Mouse (Mus musculus) limb, embryonic 14.5 days (tissue): Measurements from ENCODE around the gene Ift74. TPM values are rescaled to one million over a fixed set of nuclear protein-coding genes. Genes with fewer than 3 reads are reported as not detected.

ENCODE experiments used
- ATAC-seq: fragments of 200-750 bp; cut with Nextera tagmentation; 2 replicates; pipeline ENCODE4 v1.8.0; 2017; ENCODE audit warnings: low read depth, moderate number of reproducible peaks, moderate TSS enrichment; ENCODE audit not compliant: low FRiP score
- DNase-seq: peaks from one replicate; pipeline ENCODE4 v3.0.0-alpha.2; 2015; ENCODE audit warnings: low spot score
- H3K27ac ChIP-seq: fragments of 300-500 bp; sonication (generic); replicated peaks from 2 replicates; pipeline ENCODE4 v1.5.1; 2014; ENCODE audit warnings: low read depth, mild to moderate bottlenecking, low read length, moderate library complexity, mixed read lengths
- H3K27me3 ChIP-seq: fragments of 300-500 bp; sonication (generic); 2 replicates; pipeline ENCODE4 v1.6.1; 2014; ENCODE audit warnings: low read length, mixed read lengths; ENCODE audit not compliant: control insufficient read depth, insufficient read depth
- H3K36me3 ChIP-seq: fragments of 300-500 bp; sonication (generic); 2 replicates; pipeline ENCODE4 v1.6.1; 2014; ENCODE audit warnings: mild to moderate bottlenecking, low read length, moderate library complexity, mixed read lengths; ENCODE audit not compliant: control insufficient read depth, insufficient read depth
- H3K4me1 ChIP-seq: fragments of 300-500 bp; sonication (generic); 2 replicates; pipeline ENCODE4 v1.6.1; 2014; ENCODE audit warnings: antibody characterized with exemption, low read length, mixed read lengths; ENCODE audit not compliant: control insufficient read depth, insufficient read depth
- H3K4me2 ChIP-seq: fragments of 300-500 bp; sonication (generic); replicated peaks from 2 replicates; pipeline ENCODE4 v1.6.1; 2014; ENCODE audit warnings: low read depth, mild to moderate bottlenecking, low read length, moderate library complexity; ENCODE audit not compliant: severe bottlenecking
- H3K4me3 ChIP-seq: fragments of 300-500 bp; sonication (generic); replicated peaks from 2 replicates; pipeline ENCODE4 v1.5.1; 2014; ENCODE audit warnings: low read length
- H3K9ac ChIP-seq: fragments of 300-500 bp; sonication (generic); 2 replicates; pipeline ENCODE4 v1.6.1; 2014; ENCODE audit warnings: mild to moderate bottlenecking, low read depth, low read length, moderate library complexity; ENCODE audit not compliant: severe bottlenecking
- H3K9me3 ChIP-seq: fragments of 300-500 bp; sonication (generic); 2 replicates; pipeline ENCODE4 v1.6.1; 2016; ENCODE audit warnings: low read length; ENCODE audit not compliant: control insufficient read depth
- POLR2A ChIP-seq: fragments of 200-500 bp; IDR thresholded peaks from 2 replicates; pipeline ENCODE4 v1.8.0; 2012; ENCODE audit warnings: inconsistent platforms, mild to moderate bottlenecking, moderate library complexity, borderline replicate concordance; ENCODE audit not compliant: insufficient read depth, insufficient read length; ENCODE audit errors: extremely low read depth
- WGBS: fragments of 180-500 bp; shearing (Covaris S2); extraction: QIAGEN DNeasy Blood & Tissue Kit; methylation state at CpG from one replicate; pipeline ENCODE4 v1.1.7; 2014; 5-methylcytosine and 5-hydroxymethylcytosine counted together
- microRNA counts: library from miRNA; unstranded; fragments of <30 nt; microRNA quantifications from one replicate; lab custom pipeline; 2016
- microRNA-seq: library from miRNA; unstranded; fragments of <30 nt; microRNA quantifications from one replicate; pipeline ENCODE4, GENCODE M21; 2016
- polyA plus RNA-seq, 2 experiments: library from polyadenylated mRNA; depleted of rRNA in 1 of 2; stranded (reverse) in 1 of 2; unstranded in 1 of 2; fragments of >200 nt; fragmentation: Nextera tagmentation in 1 of 2; extraction: Ambion mirVana in 1 of 2; gene quantifications; 2 replicates each; pipeline versions ENCODE4 v1.2.1 to v1.2.3; 2012 to 2014

Ift74 gene
- polyA plus RNA-seq, 2 experiments, result 20.9 to 34.1 TPM

DNA sequence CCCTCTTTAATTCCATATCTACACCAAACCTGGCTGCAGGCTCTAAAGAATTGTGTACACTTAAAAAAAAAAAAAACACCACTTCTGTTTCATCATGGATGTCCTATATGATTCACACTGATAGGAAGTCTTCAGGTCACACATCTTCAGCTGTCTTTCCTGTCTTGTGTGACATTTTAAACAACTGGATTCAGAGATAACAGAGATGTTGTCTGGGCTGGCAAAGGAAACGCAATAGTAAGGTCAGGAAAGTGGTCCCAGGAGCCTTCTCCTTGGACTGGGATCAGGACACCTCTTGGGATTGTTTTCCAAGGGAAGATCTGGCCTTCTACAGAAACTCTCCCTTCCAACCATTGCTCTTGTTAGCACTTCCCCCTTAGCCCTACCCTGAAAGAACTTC lies 127.5 kb downstream of the Ift74 start:
- no peak for TF ChIP-seq POLR2A
- Histone ChIP-seq H3K27ac (no peak overlapping the region), H3K4me1 (peaks cover 13% of the 10 kb centered on the region; the same call in 1 of the 2 replicates), H3K4me3 (no peak overlapping the region), H3K4me2 (no peak overlapping the region), H3K36me3 (no peaks in the 10 kb centered on the region), H3K27me3 (no peaks in the 10 kb centered on the region), H3K9ac (no peak overlapping the region), H3K9me3 (no peaks in the 10 kb centered on the region)
- 80% methylated on average over 1 of the region's 1 CpGs for WGBS
- no peak for ATAC-seq
- no peak for DNase-seq

MicroRNAs encoded within 50 kb of the gene (microRNA counts, 519-probe panel; counts per million panel counts)
- 3,501 counts per million, percentile 69 among the panel's probes with 10 or more counts for microRNA mmu-miR-872 (lab: Ali Mortazavi, UCI)

Small RNAs within 50 kb of the gene (microRNA-seq; reads per million reads assigned to microRNA genes)
- gene Mir872, result 2,135 reads per million, percentile 80 among the genes with 10 or more reads in this experiment

Other genes starting within 250 kb of the Ift74 start
- gene Gm10306, start 57.9 kb upstream of the Ift74 start, polyA plus RNA-seq (2012; rRNA removed), result not detected in 2 replicates
- 0.81 TPM in 1 of 2 replicates, not detected in the other for gene Gm10306, start 57.9 kb upstream of the Ift74 start, polyA plus RNA-seq (2014; fragmentation: Nextera tagmentation; extraction: Ambion mirVana)
- 11.0 and 15.4 TPM in 2 replicates for gene Caap1, start 57.7 kb upstream of the Ift74 start, polyA plus RNA-seq (2012; rRNA removed)
- 17.9 and 19.5 TPM in 2 replicates for gene Caap1, start 57.7 kb upstream of the Ift74 start, polyA plus RNA-seq (2014; fragmentation: Nextera tagmentation; extraction: Ambion mirVana)
- 39.0 and 39.3 TPM in 2 replicates for gene Plaa, start 11.2 kb upstream of the Ift74 start, polyA plus RNA-seq (2012; rRNA removed)
- 57.3 and 62.9 TPM in 2 replicates for gene Plaa, start 11.2 kb upstream of the Ift74 start, polyA plus RNA-seq (2014; fragmentation: Nextera tagmentation; extraction: Ambion mirVana)
- gene Lrrc19, start 35.7 kb downstream of the Ift74 start, polyA plus RNA-seq (2012; rRNA removed), result not detected in 2 replicates
- 0.40 and 0.72 TPM in 2 replicates for gene Lrrc19, start 35.7 kb downstream of the Ift74 start, polyA plus RNA-seq (2014; fragmentation: Nextera tagmentation; extraction: Ambion mirVana)
- gene Tek, start 124.8 kb downstream of the Ift74 start, polyA plus RNA-seq (2012; rRNA removed), result 8.4 and 10.2 TPM in 2 replicates
- 15.6 and 15.7 TPM in 2 replicates for gene Tek, start 124.8 kb downstream of the Ift74 start, polyA plus RNA-seq (2014; fragmentation: Nextera tagmentation; extraction: Ambion mirVana)